Mouse (Mus musculus): ENCODE results near the gene Arhgef38. TPM values are rescaled to one million over a fixed set of nuclear protein-coding genes. Genes with fewer than 3 reads are reported as not detected.

Arhgef38 gene
- polyA plus RNA-seq (2012; ENCODE audit: insufficient read depth, insufficient read length, low replicate concordance, missing spikeins): not detected in 2 replicates

DNA sequence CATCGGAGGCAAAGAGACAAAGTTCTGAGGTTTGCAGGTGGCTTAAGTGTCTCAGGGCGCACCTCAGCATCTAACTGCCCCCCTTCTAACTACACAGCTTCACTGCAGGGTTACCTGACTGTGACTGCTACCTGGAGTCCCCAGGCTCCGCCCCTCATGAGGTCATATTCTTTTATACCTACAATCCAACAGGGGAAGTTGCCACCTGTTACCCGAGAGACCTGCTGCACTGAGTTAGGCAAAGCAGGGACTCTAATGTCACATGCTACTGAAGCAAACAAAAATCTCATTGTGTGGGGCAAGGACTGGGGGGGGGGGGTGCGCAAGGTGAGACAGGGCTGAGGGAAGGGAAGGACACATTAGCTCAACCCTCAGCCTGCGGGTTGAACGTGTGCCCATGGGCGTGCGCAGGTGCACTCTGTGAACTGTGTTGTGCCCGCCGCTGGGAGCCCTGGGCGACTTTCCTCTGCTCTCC, at the start of gene Arhgef38:
Arhgef38 (minus strand) TSS at position 129 of the 475 bp plus-strand sequence.
- Histone ChIP-seq H3K4me1 (ENCODE audit: control insufficient read depth, insufficient read depth, low read length) (no peaks in the 10 kb centered on the region), H3K4me3 (ENCODE audit: insufficient read depth, low read depth, low read length) (no peak within 1 kb of the TSS), H3K27ac (ENCODE audit: insufficient read depth, low read depth, low read length) (no peak within 1 kb of the TSS)
- 57% methylated on average over 12 of the region's 12 CpGs for WGBS
- no peak for TF ChIP-seq POLR2A (IDR thresholded peaks at IDR 0.05; ENCODE audit: insufficient read depth, low read depth, low read length)
- no peak for TF ChIP-seq CTCF (IDR thresholded peaks at IDR 0.05; ENCODE audit: insufficient read depth, low read depth, low read length)

DNA sequence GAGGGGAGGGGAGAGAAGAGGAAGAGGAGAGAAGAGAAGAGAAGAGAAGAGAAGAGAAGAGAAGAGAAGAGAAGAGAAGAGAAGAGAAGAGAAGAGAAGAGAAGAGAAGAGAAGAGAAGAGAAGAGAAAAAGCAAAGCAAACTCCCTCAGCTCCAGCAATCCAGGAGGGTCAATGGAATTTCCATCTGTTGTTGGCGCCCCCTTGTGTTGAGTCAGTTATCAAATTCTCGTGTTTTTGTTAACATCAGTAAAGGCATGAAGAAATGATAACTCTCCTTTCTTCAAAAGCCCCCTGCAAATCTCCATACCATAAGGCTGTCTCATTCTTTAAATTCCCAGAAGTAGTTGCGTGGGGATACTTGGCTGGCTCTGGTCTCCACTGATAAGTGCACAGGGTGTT, 37.1 kb upstream of the Arhgef38 start:
- TF ChIP-seq CTCF (IDR thresholded peaks at IDR 0.05; ENCODE audit: insufficient read depth, low read depth, low read length) (no peak), POLR2A (IDR thresholded peaks at IDR 0.05; ENCODE audit: insufficient read depth, low read depth, low read length) (no peak)
- Histone ChIP-seq H3K27ac (ENCODE audit: insufficient read depth, low read depth, low read length) (no peak overlapping the region), H3K4me3 (ENCODE audit: insufficient read depth, low read depth, low read length) (no peak overlapping the region), H3K4me1 (ENCODE audit: control insufficient read depth, insufficient read depth, low read length) (no peaks in the 10 kb centered on the region)
- WGBS: 17% methylated on average over 3 of the region's 3 CpGs

- TF ChIP-seq POLR2A (IDR thresholded peaks at IDR 0.05; ENCODE audit: insufficient read depth, low read depth, low read length) (no peak), CTCF (IDR thresholded peaks at IDR 0.05; ENCODE audit: insufficient read depth, low read depth, low read length) (no peak)
- no peaks in the 10 kb centered on the region for H3K4me1 ChIP-seq (ENCODE audit: control insufficient read depth, insufficient read depth, low read length)
- no peak overlapping the region for H3K27ac ChIP-seq (ENCODE audit: insufficient read depth, low read depth, low read length)
- H3K4me3 ChIP-seq (ENCODE audit: insufficient read depth, low read depth, low read length): no peak overlapping the region
- WGBS: 92% methylated on average over 2 of the region's 2 CpGs
Observed at GRCm38 (mm10) chr3:133258860-133259259, 24.1 kb upstream of the Arhgef38 start.

GRCm38 (mm10) chr3:133255842-133256241, 21.1 kb upstream of the Arhgef38 start:
- H3K4me1 ChIP-seq (ENCODE audit: control insufficient read depth, insufficient read depth, low read length): no peaks in the 10 kb centered on the region
- 85% methylated on average over 4 of the region's 4 CpGs for WGBS
- H3K4me3 ChIP-seq (ENCODE audit: insufficient read depth, low read depth, low read length): no peak overlapping the region
- no peak overlapping the region for H3K27ac ChIP-seq (ENCODE audit: insufficient read depth, low read depth, low read length)
- TF ChIP-seq POLR2A (IDR thresholded peaks at IDR 0.05; ENCODE audit: insufficient read depth, low read depth, low read length): no peak
- no peak for TF ChIP-seq CTCF (IDR thresholded peaks at IDR 0.05; ENCODE audit: insufficient read depth, low read depth, low read length)

DNA sequence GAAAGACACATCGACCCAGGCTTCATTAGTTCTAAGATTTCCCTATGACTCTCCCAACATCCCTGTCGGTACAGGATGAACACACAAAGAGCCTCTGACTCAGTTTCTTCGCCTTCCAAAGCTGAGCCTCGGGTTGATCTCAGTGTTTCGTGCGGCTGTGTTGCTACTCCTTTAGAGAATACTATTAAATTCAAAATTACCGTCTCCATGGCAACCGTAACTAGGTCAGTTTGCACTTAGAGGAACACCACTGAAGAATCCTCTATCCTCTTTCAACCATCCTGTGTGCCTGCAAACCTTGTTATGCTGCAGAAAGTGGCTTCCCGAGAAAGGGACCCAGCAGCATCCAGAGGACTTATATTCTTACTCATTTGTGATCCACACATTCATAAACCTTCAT, 9.3 kb upstream of the Arhgef38 start:
- no peak overlapping the region for H3K4me3 ChIP-seq (ENCODE audit: insufficient read depth, low read depth, low read length)
- 30% methylated on average over 9 of the region's 9 CpGs for WGBS
- TF ChIP-seq CTCF (IDR thresholded peaks at IDR 0.05; ENCODE audit: insufficient read depth, low read depth, low read length) (no peak), POLR2A (IDR thresholded peaks at IDR 0.05; ENCODE audit: insufficient read depth, low read depth, low read length) (no peak)
- H3K27ac ChIP-seq (ENCODE audit: insufficient read depth, low read depth, low read length): no peak overlapping the region
- no peaks in the 10 kb centered on the region for H3K4me1 ChIP-seq (ENCODE audit: control insufficient read depth, insufficient read depth, low read length)

DNA sequence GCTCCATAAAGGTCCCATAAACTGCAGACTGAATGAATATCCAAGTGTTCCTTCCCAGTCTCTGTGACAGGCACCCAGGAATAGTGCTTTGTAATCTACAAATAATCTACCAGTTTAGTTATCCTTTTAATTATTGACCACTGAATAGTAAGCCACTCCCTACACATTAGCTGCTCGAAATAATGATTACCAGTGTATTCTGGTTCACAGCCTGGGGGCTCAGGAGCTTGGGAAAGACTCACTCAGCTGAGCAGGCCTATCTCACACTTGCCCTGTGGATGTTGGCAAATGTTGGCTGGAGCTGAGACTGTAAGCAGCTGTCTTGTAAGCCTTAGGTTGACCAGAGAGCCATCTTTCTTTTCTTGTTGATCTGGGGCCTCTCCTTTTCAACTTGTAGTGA, 7.2 kb upstream of the Arhgef38 start:
- Histone ChIP-seq H3K4me1 (ENCODE audit: control insufficient read depth, insufficient read depth, low read length) (no peaks in the 10 kb centered on the region), H3K4me3 (ENCODE audit: insufficient read depth, low read depth, low read length) (no peak overlapping the region), H3K27ac (ENCODE audit: insufficient read depth, low read depth, low read length) (no peak overlapping the region)
- WGBS: 73% methylated on average over 1 of the region's 1 CpGs
- TF ChIP-seq POLR2A (IDR thresholded peaks at IDR 0.05; ENCODE audit: insufficient read depth, low read depth, low read length): no peak

GRCm38 (mm10) chr3:133233993-133234392, 756 bp downstream of the Arhgef38 start:
- H3K4me3 ChIP-seq (ENCODE audit: insufficient read depth, low read depth, low read length): no peak overlapping the region
- 57% methylated on average over 9 of the region's 9 CpGs for WGBS
- TF ChIP-seq POLR2A (IDR thresholded peaks at IDR 0.05; ENCODE audit: insufficient read depth, low read depth, low read length) (no peak), CTCF (IDR thresholded peaks at IDR 0.05; ENCODE audit: insufficient read depth, low read depth, low read length) (no peak)
- H3K4me1 ChIP-seq (ENCODE audit: control insufficient read depth, insufficient read depth, low read length): no peaks in the 10 kb centered on the region
- H3K27ac ChIP-seq (ENCODE audit: insufficient read depth, low read depth, low read length): no peak overlapping the region

DNA sequence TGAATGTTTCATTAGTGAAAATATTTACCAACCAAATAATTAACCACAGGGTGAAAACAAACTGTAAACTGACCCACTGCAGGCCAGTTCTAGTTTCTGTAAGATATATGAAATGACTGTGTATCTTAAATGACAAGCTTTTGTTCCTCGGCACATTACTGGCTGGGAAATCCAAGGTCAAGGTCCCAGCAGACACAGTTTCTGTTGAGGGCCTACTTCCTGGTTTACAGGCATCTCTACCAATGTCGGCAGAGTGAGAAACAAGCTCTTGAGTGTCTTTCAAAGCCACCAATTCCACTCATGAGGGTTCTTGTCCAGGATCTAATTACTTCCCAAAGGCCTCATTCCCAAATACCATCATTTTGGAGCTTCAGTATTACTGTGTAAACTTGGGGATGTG, 4.3 kb downstream of the Arhgef38 start:
- no peak overlapping the region for H3K4me3 ChIP-seq (ENCODE audit: insufficient read depth, low read depth, low read length)
- WGBS: 81% methylated on average over 2 of the region's 2 CpGs
- no peak overlapping the region for H3K27ac ChIP-seq (ENCODE audit: insufficient read depth, low read depth, low read length)
- no peaks in the 10 kb centered on the region for H3K4me1 ChIP-seq (ENCODE audit: control insufficient read depth, insufficient read depth, low read length)
- no peak for TF ChIP-seq POLR2A (IDR thresholded peaks at IDR 0.05; ENCODE audit: insufficient read depth, low read depth, low read length)
- TF ChIP-seq CTCF (IDR thresholded peaks at IDR 0.05; ENCODE audit: insufficient read depth, low read depth, low read length): no peak

GRCm38 (mm10) chr3:133229594-133229993, 5.2 kb downstream of the Arhgef38 start:
- Histone ChIP-seq H3K4me1 (ENCODE audit: control insufficient read depth, insufficient read depth, low read length) (no peaks in the 10 kb centered on the region), H3K27ac (ENCODE audit: insufficient read depth, low read depth, low read length) (no peak overlapping the region), H3K4me3 (ENCODE audit: insufficient read depth, low read depth, low read length) (no peak overlapping the region)
- TF ChIP-seq CTCF (IDR thresholded peaks at IDR 0.05; ENCODE audit: insufficient read depth, low read depth, low read length) (no peak), POLR2A (IDR thresholded peaks at IDR 0.05; ENCODE audit: insufficient read depth, low read depth, low read length) (no peak)
